Mouse (Mus musculus): ENCODE results near the gene Rps19. TPM values are rescaled to one million over a fixed set of nuclear protein-coding genes. Genes with fewer than 3 reads are reported as not detected.

The Rps19 gene
- total RNA-seq, 2 experiments from 2014 or later: 490 to 494 TPM

- no peak for DNase-seq
These were observed 19.3 kb downstream of the Rps19 start for GRCm38 (mm10) chr7:24903444-24903825.

- peak; percentile 96 to 98 for DNase-seq
These were observed 19.9 kb downstream of the Rps19 start for GRCm38 (mm10) chr7:24904070-24904483.

GRCm38 (mm10) chr7:24904936-24905335 lies 20.8 kb downstream of the Rps19 start:
- no peak for DNase-seq

GRCm38 (mm10) chr7:24906551-24906950 lies 22.4 kb downstream of the Rps19 start:
- no peak for DNase-seq

- no peak for DNase-seq
These were observed 23.1 kb downstream of the Rps19 start for GRCm38 (mm10) chr7:24907211-24907748.

- no peak for DNase-seq
These were observed 28.3 kb downstream of the Rps19 start for GRCm38 (mm10) chr7:24912480-24912879.

- DNase-seq: no peak
These were observed 34.7 kb downstream of the Rps19 start for GRCm38 (mm10) chr7:24918763-24919323.

- DNase-seq: peak; percentile 59 to 61
These were observed 35.6 kb downstream of the Rps19 start for GRCm38 (mm10) chr7:24919728-24920127.

GRCm38 (mm10) chr7:24930475-24930874 lies 46.3 kb downstream of the Rps19 start:
- no peak for DNase-seq

GRCm38 (mm10) chr7:24931651-24932050 lies 47.5 kb downstream of the Rps19 start:
- DNase-seq: no peak

Other genes starting within 250 kb of the Rps19 start
- under 1 TPM; 0.40 to 0.68 TPM for gene Lypd3, start 247.8 kb upstream of the Rps19 start, total RNA-seq (2021)
- gene Tex101, start 207.7 kb upstream of the Rps19 start, total RNA-seq (2021): not detected
- not detected for gene BC049730, start 175.1 kb upstream of the Rps19 start, total RNA-seq (2021)
- not detected for gene Gm4763, start 157.5 kb upstream of the Rps19 start, total RNA-seq (2021)
- not detected for gene Cd177, start 124.1 kb upstream of the Rps19 start, total RNA-seq (2021)
- not detected for gene Ceacam10, start 107.2 kb upstream of the Rps19 start, total RNA-seq (2021)
- not detected for gene Gm9844, start 22.2 kb upstream of the Rps19 start, total RNA-seq (2021)
- not detected for gene Lypd4, start 14.4 kb upstream of the Rps19 start, total RNA-seq (2021)
- gene Dmrtc2, start 14.3 kb upstream of the Rps19 start, total RNA-seq (2021): not detected
- under 1 TPM in 1 of 2 experiments, not detected in 1; 0.43 TPM for gene Cd79a, start 13.0 kb downstream of the Rps19 start, total RNA-seq (2021)
- gene Arhgef1, start 18.5 kb downstream of the Rps19 start, total RNA-seq (2021): 10 to 100 TPM; 81.1 to 86.9 TPM
- not detected for gene Gm4881, start 60.1 kb downstream of the Rps19 start, total RNA-seq (2021)
- gene Rabac1, start 88.4 kb downstream of the Rps19 start, total RNA-seq (2021): 100 to 1,000 TPM; 267 to 288 TPM
- gene Atp1a3, start 121.6 kb downstream of the Rps19 start, total RNA-seq (2021): 1,000 to 10,000 TPM; 2,432 to 2,476 TPM
- gene Grik5, start 188.0 kb downstream of the Rps19 start, total RNA-seq (2021): 100 to 1,000 TPM; 234 to 242 TPM
- gene Zfp574, start 188.2 kb downstream of the Rps19 start, total RNA-seq (2021): 10 to 100 TPM; 28.4 to 30.0 TPM

All from layer of hippocampus, postnatal 36 days (tissue).